Mouse (Mus musculus) myocyte (in vitro differentiated cells): ENCODE data around the gene Tmtc4. TPM values are rescaled to one million over a fixed set of nuclear protein-coding genes. Genes with fewer than 3 reads are reported as not detected.
A peak's percentile ranks its signal among the peaks of the same experiment; 100 is the strongest.

Source experiments
- H3K27me3 ChIP-seq: one replicate; pipeline ENCODE4 v1.6.1; 2011; ENCODE audit not compliant: control insufficient read depth, insufficient read depth, insufficient read length
- H3K36me3 ChIP-seq: one replicate; pipeline ENCODE4 v1.6.1; 2011; ENCODE audit not compliant: control insufficient read depth, insufficient read depth
- H3K4me2 ChIP-seq: one replicate; pipeline ENCODE4 v1.6.1; 2011; ENCODE audit warnings: low read depth, control low read depth
- H3K4me3 ChIP-seq: one replicate; pipeline ENCODE4 v1.5.1; 2011; ENCODE audit warnings: mild to moderate bottlenecking, control low read depth, moderate library complexity
- H3K79me2 ChIP-seq: one replicate; pipeline ENCODE4 v1.6.1; 2011; ENCODE audit not compliant: control insufficient read depth, insufficient read depth
- H3ac ChIP-seq: one replicate; pipeline ENCODE4 v1.6.1; 2011; ENCODE audit not compliant: control insufficient read depth, insufficient read length
- CEBPB ChIP-seq: IDR thresholded peaks from 2 replicates; pipeline ENCODE4 v1.6.1; 2011; ENCODE audit warnings: mild to moderate bottlenecking, moderate library complexity; ENCODE audit not compliant: poor library complexity, insufficient read depth, severe bottlenecking
- E2F4 ChIP-seq: IDR thresholded peaks from one replicate; pipeline ENCODE4 v1.6.1; 2011; ENCODE audit warnings: mild to moderate bottlenecking, control low read depth, moderate library complexity; ENCODE audit not compliant: insufficient read depth
- MAX ChIP-seq: IDR thresholded peaks from one replicate; pipeline ENCODE4 v1.6.1; 2011; ENCODE audit warnings: low read depth, mild to moderate bottlenecking, control low read depth
- MYOD1 ChIP-seq, 3 experiments: IDR thresholded peaks; one replicate each; pipeline ENCODE4 v1.6.1; 2011; ENCODE audit warnings: control low read depth in 2 of 3, low read depth in 2 of 3, mild to moderate bottlenecking in 2 of 3, moderate library complexity in 1 of 3; ENCODE audit not compliant: insufficient read length in 2 of 3, control insufficient read depth in 1 of 3
- MYOG ChIP-seq, 3 experiments: IDR thresholded peaks; one replicate each; pipeline ENCODE4 v1.6.1; 2011; ENCODE audit warnings: control low read depth in 2 of 3, low read depth in 2 of 3, mild to moderate bottlenecking in 2 of 3; ENCODE audit not compliant: insufficient read length in 2 of 3, control insufficient read depth in 1 of 3, insufficient read depth in 1 of 3
- POLR2A ChIP-seq: IDR thresholded peaks from one replicate; pipeline ENCODE4 v1.6.1; 2011; ENCODE audit warnings: low read depth, mild to moderate bottlenecking, control low read depth, moderate library complexity; ENCODE audit not compliant: insufficient read length
- POLR2AphosphoS2 ChIP-seq: IDR thresholded peaks from one replicate; pipeline ENCODE4 v1.6.1; 2011; ENCODE audit warnings: low read depth, control low read depth; ENCODE audit not compliant: insufficient read length
- REST ChIP-seq: IDR thresholded peaks from one replicate; pipeline ENCODE4 v1.6.1; 2011; ENCODE audit warnings: mild to moderate bottlenecking, control low read depth, moderate library complexity; ENCODE audit not compliant: insufficient read depth, insufficient read length
- SRF ChIP-seq: IDR thresholded peaks from one replicate; pipeline ENCODE4 v1.6.1; 2011; ENCODE audit warnings: low read depth; ENCODE audit not compliant: control insufficient read depth, insufficient read length
- TCF12 ChIP-seq: IDR thresholded peaks from one replicate; pipeline ENCODE4 v1.6.1; 2011; ENCODE audit warnings: mild to moderate bottlenecking, control low read depth; ENCODE audit not compliant: poor library complexity, insufficient read depth, severe bottlenecking
- TCF3 ChIP-seq: IDR thresholded peaks from one replicate; pipeline ENCODE4 v1.6.1; 2011; ENCODE audit warnings: low read depth, control low read depth; ENCODE audit not compliant: insufficient read length
- USF1 ChIP-seq: IDR thresholded peaks from one replicate; pipeline ENCODE4 v1.6.1; 2011; ENCODE audit warnings: low read depth, mild to moderate bottlenecking, control low read depth, moderate library complexity
- polyA plus RNA-seq: library from polyadenylated mRNA; unstranded; fragments of >200 nt; fragmentation: generic; extraction: Trizol; gene quantifications from one replicate; pipeline ENCODE4 v1.2.1, GENCODE M21; 2012; ENCODE audit warnings: missing spikeins

Gene Tmtc4
- polyA plus RNA-seq, 1 experiment: 8.2 TPM

DNA sequence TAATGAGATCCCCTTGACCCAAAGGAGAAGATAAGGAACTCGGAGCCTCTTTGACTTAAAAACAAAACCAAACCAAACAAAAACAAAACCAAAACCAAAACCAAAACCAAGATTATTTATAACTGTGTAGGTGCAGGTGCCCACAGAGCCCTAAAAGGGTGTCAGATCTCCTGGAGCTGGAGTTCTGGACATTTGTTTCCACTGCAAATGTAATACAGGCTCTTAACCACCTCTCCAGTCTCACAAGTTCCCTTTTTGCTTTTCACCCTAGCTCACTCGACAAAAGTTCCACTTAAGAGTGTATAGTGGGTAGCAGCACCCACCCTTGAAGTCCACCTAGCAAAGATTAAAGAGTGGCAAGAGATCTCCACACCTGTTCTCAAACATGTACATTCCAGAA is 2.6 kb upstream of the Tmtc4 start:
- no peaks in the 10 kb centered on the region for H3K36me3 ChIP-seq
- H3ac ChIP-seq: no peak overlapping the region
- H3K4me3 ChIP-seq: no peak overlapping the region
- TF ChIP-seq REST (no peak), MYOD1 (IDR thresholded peaks at IDR 0.05; ENCODE audit: control insufficient read depth in 1 of 3, insufficient read length in 2 of 3, low read depth in 2 of 3) (no peak), POLR2AphosphoS2 (no peak), TCF3 (no peak), MYOG (IDR thresholded peaks at IDR 0.05; ENCODE audit: control insufficient read depth in 1 of 3, insufficient read depth in 1 of 3, insufficient read length in 2 of 3, low read depth in 2 of 3) (no peak), MAX (no peak), CEBPB (no peak), USF1 (no peak), E2F4 (no peak), TCF12 (no peak), SRF (no peak), POLR2A (no peak)
- peak overlapping the region; percentile 30 for H3K4me2 ChIP-seq
- no peaks in the 10 kb centered on the region for H3K79me2 ChIP-seq
- no peaks in the 10 kb centered on the region for H3K27me3 ChIP-seq

DNA sequence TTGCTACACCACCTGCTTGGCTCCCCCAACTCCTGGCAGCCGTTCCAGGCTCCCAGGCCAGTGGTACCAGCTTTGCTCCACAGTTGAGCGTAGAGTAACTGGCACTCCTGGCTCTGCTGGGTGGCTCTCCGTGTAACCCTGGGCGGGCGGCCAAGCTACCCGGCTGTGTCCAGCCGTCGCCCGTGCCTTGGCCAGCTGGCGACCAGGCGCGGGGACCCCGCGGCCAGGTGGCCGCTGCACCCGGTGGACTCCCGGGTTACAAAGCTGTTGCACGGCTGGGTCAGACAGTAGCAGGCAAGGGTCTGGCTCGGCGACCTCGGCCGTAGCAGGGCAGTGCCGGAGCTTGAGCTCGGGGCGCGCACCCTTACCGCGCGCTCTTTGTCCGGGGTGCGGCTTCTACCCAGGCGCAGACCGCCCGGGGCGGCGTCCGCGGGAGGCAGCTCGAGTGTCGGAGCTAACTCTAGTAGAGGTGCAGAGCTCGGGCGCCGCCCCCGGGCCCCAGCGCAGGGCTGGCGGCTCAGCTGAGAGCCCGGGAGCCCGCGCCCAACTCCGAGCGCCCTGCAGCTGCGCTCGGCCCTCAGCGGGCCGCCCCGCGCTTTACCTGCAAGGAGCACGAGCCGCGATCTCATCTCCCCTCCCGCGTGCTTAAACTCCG is 1.1 kb downstream of the Tmtc4 start:
- TF ChIP-seq CEBPB: no peak
- TF ChIP-seq MYOD1 (IDR thresholded peaks at IDR 0.05; ENCODE audit: control insufficient read depth in 1 of 3, insufficient read length in 2 of 3, low read depth in 2 of 3): peak in 1 of 3 experiments; percentile 78
- TF ChIP-seq MYOG (IDR thresholded peaks at IDR 0.05; ENCODE audit: control insufficient read depth in 1 of 3, insufficient read depth in 1 of 3, insufficient read length in 2 of 3, low read depth in 2 of 3): peak in 2 of 3 experiments; percentile 65 to 85
- TF ChIP-seq TCF3: peak; percentile 24
- TF ChIP-seq E2F4: no peak
- TF ChIP-seq USF1: no peak
- peak; percentile 0 for TF ChIP-seq TCF12
- no peak for TF ChIP-seq MAX
- peak overlapping the region; percentile 96 for H3K4me2 ChIP-seq

DNA sequence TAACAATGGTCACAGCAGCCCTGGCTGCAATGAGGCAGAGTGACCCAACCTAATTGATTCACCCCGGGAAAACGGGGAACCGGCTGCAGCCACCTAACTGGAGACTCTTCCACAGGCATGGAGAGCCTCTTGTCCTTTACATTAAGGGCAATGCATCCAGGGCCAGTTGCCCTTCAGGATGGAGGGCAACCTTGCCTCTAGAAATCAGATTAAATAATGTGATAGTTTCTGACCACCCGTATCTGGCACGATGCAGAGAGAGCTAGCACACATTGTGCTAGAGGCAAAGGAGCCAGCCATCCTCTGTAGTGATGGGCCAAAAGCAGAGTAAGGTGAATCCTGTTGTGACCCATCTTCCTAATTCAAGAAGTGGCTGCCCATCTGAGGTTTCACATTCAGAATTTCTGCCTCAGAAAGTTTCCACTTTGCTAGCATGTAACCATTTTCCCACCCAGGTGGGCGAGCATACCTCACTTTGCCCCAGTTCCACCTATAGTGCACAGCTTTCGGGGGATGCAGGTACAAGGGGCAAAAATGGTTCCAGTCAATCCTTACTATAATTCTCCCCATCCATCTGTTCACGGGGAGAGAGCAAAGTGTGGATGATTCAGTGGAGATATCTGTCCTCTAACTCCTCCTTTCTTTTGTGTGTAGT is 1.9 kb downstream of the Tmtc4 start:
- Histone ChIP-seq H3ac (peak overlapping the region; percentile 29), H3K36me3 (no peaks in the 10 kb centered on the region), H3K4me2 (peak overlapping the region; percentile 96), H3K4me3 (peak overlapping the region; percentile 43), H3K79me2 (no peaks in the 10 kb centered on the region), H3K27me3 (no peaks in the 10 kb centered on the region)
- TF ChIP-seq POLR2A (no peak), MYOG (IDR thresholded peaks at IDR 0.05; ENCODE audit: control insufficient read depth in 1 of 3, insufficient read depth in 1 of 3, insufficient read length in 2 of 3, low read depth in 2 of 3) (no peak), USF1 (no peak), TCF12 (no peak), E2F4 (no peak), CEBPB (no peak), TCF3 (no peak), REST (no peak), POLR2AphosphoS2 (no peak), MAX (no peak), SRF (no peak)

More for the DNA sequence above, 1.1 kb downstream of the Tmtc4 start:
- Histone ChIP-seq H3K4me3 (peak overlapping the region; percentile 43), H3K79me2 (no peaks in the 10 kb centered on the region), H3ac (peak overlapping the region; percentile 29), H3K27me3 (no peaks in the 10 kb centered on the region), H3K36me3 (no peaks in the 10 kb centered on the region)

DNA sequence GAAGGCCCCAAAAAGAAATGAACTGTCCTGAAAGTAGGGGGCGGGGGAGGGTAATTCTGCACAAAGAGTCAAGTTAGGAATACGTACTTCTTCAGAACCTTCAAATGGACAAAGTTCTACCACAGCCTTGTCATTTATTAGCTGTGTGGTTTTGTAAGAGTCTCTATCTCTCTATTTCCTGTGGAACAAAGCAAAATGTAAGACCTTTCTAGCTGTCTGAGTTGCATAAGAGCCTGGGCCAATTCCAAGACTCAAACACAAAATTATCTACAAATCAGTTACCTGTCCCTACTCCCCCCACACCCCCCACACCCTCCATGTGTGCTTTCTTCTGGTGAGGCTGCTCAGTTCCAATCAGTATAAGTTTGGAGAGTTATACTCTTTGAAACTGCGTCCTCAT is 5.0 kb downstream of the Tmtc4 start:
- no peaks in the 10 kb centered on the region for H3K36me3 ChIP-seq
- H3K27me3 ChIP-seq: no peaks in the 10 kb centered on the region
- no peak for TF ChIP-seq TCF12
- no peak for TF ChIP-seq REST
- TF ChIP-seq MYOD1 (IDR thresholded peaks at IDR 0.05; ENCODE audit: control insufficient read depth in 1 of 3, insufficient read length in 2 of 3, low read depth in 2 of 3): no peak
- no peak for TF ChIP-seq CEBPB
- TF ChIP-seq POLR2A: no peak
- TF ChIP-seq USF1: no peak
- TF ChIP-seq MAX: no peak
- TF ChIP-seq SRF: no peak
- TF ChIP-seq E2F4: no peak
- no peak for TF ChIP-seq POLR2AphosphoS2
- TF ChIP-seq TCF3: no peak
- TF ChIP-seq MYOG (IDR thresholded peaks at IDR 0.05; ENCODE audit: control insufficient read depth in 1 of 3, insufficient read depth in 1 of 3, insufficient read length in 2 of 3, low read depth in 2 of 3): no peak
- H3K4me3 ChIP-seq: no peak overlapping the region
- H3K79me2 ChIP-seq: no peaks in the 10 kb centered on the region
- no peak overlapping the region for H3K4me2 ChIP-seq
- H3ac ChIP-seq: no peak overlapping the region
